Mouse (Mus musculus): Measurements from ENCODE around the gene Mitd1. TPM values are rescaled to one million over a fixed set of nuclear protein-coding genes. Genes with fewer than 3 reads are reported as not detected.

Mitd1 gene
- not detected in 2 replicates for polyA plus RNA-seq (2012; ENCODE audit: insufficient read depth, insufficient read length, low replicate concordance, missing spikeins)

- under 1% methylated on average over 41 of the region's 41 CpGs for WGBS
- TF ChIP-seq POLR2A (IDR thresholded peaks at IDR 0.05; ENCODE audit: insufficient read depth, low read depth, low read length) (peak; percentile 77), CTCF (IDR thresholded peaks at IDR 0.05; ENCODE audit: insufficient read depth, low read depth, low read length) (no peak)
- H3K4me3 ChIP-seq (ENCODE audit: insufficient read depth, low read depth, low read length) = peak within 1 kb of the TSS; percentile 92
- peak within 1 kb of the TSS; percentile 67; the same call in 1 of the 2 replicates for H3K27ac ChIP-seq (ENCODE audit: insufficient read depth, low read depth, low read length)
- no peaks in the 10 kb centered on the region for H3K4me1 ChIP-seq (ENCODE audit: control insufficient read depth, insufficient read depth, low read length)
Measured at GRCm38 (mm10) chr1:37890025-37890652, at the start of gene Mitd1, which contains the start of gene Mrpl30. TSS of gene Mitd1 (minus strand) at chr1:37890411. TSS of gene Mrpl30 (plus strand) at chr1:37890477.

GRCm38 (mm10) chr1:37931806-37932205 is 41.6 kb upstream of the Mitd1 start:
- no peaks in the 10 kb centered on the region for H3K4me1 ChIP-seq (ENCODE audit: control insufficient read depth, insufficient read depth, low read length)
- 18% methylated on average over 3 of the region's 3 CpGs for WGBS
- no peak overlapping the region for H3K27ac ChIP-seq (ENCODE audit: insufficient read depth, low read depth, low read length)
- TF ChIP-seq CTCF (IDR thresholded peaks at IDR 0.05; ENCODE audit: insufficient read depth, low read depth, low read length) = no peak
- TF ChIP-seq POLR2A (IDR thresholded peaks at IDR 0.05; ENCODE audit: insufficient read depth, low read depth, low read length) = no peak
- no peak overlapping the region for H3K4me3 ChIP-seq (ENCODE audit: insufficient read depth, low read depth, low read length)

GRCm38 (mm10) chr1:37925971-37926370 is 35.8 kb upstream of the Mitd1 start:
- TF ChIP-seq CTCF (IDR thresholded peaks at IDR 0.05; ENCODE audit: insufficient read depth, low read depth, low read length) (no peak), POLR2A (IDR thresholded peaks at IDR 0.05; ENCODE audit: insufficient read depth, low read depth, low read length) (no peak)
- Histone ChIP-seq H3K27ac (ENCODE audit: insufficient read depth, low read depth, low read length) (no peak overlapping the region), H3K4me1 (ENCODE audit: control insufficient read depth, insufficient read depth, low read length) (no peaks in the 10 kb centered on the region), H3K4me3 (ENCODE audit: insufficient read depth, low read depth, low read length) (no peak overlapping the region)
- WGBS = 75% methylated on average over 8 of the region's 8 CpGs

- H3K4me1 ChIP-seq (ENCODE audit: control insufficient read depth, insufficient read depth, low read length) = peaks cover 4% of the 10 kb centered on the region
- WGBS = 20% methylated on average over 8 of the region's 8 CpGs
- no peak overlapping the region for H3K4me3 ChIP-seq (ENCODE audit: insufficient read depth, low read depth, low read length)
- TF ChIP-seq CTCF (IDR thresholded peaks at IDR 0.05; ENCODE audit: insufficient read depth, low read depth, low read length) = no peak
- TF ChIP-seq POLR2A (IDR thresholded peaks at IDR 0.05; ENCODE audit: insufficient read depth, low read depth, low read length) = no peak
- H3K27ac ChIP-seq (ENCODE audit: insufficient read depth, low read depth, low read length) = no peak overlapping the region
Measured at GRCm38 (mm10) chr1:37922536-37922935, 32.3 kb upstream of the Mitd1 start.

GRCm38 (mm10) chr1:37918096-37918495 is 27.9 kb upstream of the Mitd1 start:
- 53% methylated on average over 6 of the region's 6 CpGs for WGBS
- peaks cover 6% of the 10 kb centered on the region for H3K4me1 ChIP-seq (ENCODE audit: control insufficient read depth, insufficient read depth, low read length)
- no peak overlapping the region for H3K4me3 ChIP-seq (ENCODE audit: insufficient read depth, low read depth, low read length)
- 0 out of 2 replicates have a peak overlapping the region, but pooled peaks have one; percentile 21 for H3K27ac ChIP-seq (ENCODE audit: insufficient read depth, low read depth, low read length)
- no peak for TF ChIP-seq POLR2A (IDR thresholded peaks at IDR 0.05; ENCODE audit: insufficient read depth, low read depth, low read length)
- TF ChIP-seq CTCF (IDR thresholded peaks at IDR 0.05; ENCODE audit: insufficient read depth, low read depth, low read length) = no peak

- H3K27ac ChIP-seq (ENCODE audit: insufficient read depth, low read depth, low read length) = 0 out of 2 replicates have a peak overlapping the region, but pooled peaks have one; percentile 21
- H3K4me1 ChIP-seq (ENCODE audit: control insufficient read depth, insufficient read depth, low read length) = peaks cover 6% of the 10 kb centered on the region
- 40% methylated on average over 13 of the region's 13 CpGs for WGBS
- H3K4me3 ChIP-seq (ENCODE audit: insufficient read depth, low read depth, low read length) = no peak overlapping the region
- TF ChIP-seq POLR2A (IDR thresholded peaks at IDR 0.05; ENCODE audit: insufficient read depth, low read depth, low read length) = no peak
- no peak for TF ChIP-seq CTCF (IDR thresholded peaks at IDR 0.05; ENCODE audit: insufficient read depth, low read depth, low read length)
Measured at GRCm38 (mm10) chr1:37917666-37918065, 27.5 kb upstream of the Mitd1 start.

- no peak for TF ChIP-seq POLR2A (IDR thresholded peaks at IDR 0.05; ENCODE audit: insufficient read depth, low read depth, low read length)
- no peak for TF ChIP-seq CTCF (IDR thresholded peaks at IDR 0.05; ENCODE audit: insufficient read depth, low read depth, low read length)
- Histone ChIP-seq H3K27ac (ENCODE audit: insufficient read depth, low read depth, low read length) (no peak within 1 kb of the TSS), H3K4me3 (ENCODE audit: insufficient read depth, low read depth, low read length) (no peak within 1 kb of the TSS), H3K4me1 (ENCODE audit: control insufficient read depth, insufficient read depth, low read length) (peaks cover 6% of the 10 kb centered on the region)
- 66% methylated on average over 5 of the region's 5 CpGs for WGBS
Measured at GRCm38 (mm10) chr1:37916393-37916792, 26.2 kb upstream of the Mitd1 start, which contains the start of gene Lyg2. TSS of gene Lyg2 (minus strand) at chr1:37916493.

GRCm38 (mm10) chr1:37912751-37913150 is 22.5 kb upstream of the Mitd1 start:
- 82% methylated on average over 2 of the region's 2 CpGs for WGBS
- TF ChIP-seq POLR2A (IDR thresholded peaks at IDR 0.05; ENCODE audit: insufficient read depth, low read depth, low read length) = no peak
- TF ChIP-seq CTCF (IDR thresholded peaks at IDR 0.05; ENCODE audit: insufficient read depth, low read depth, low read length) = no peak
- no peak overlapping the region for H3K4me3 ChIP-seq (ENCODE audit: insufficient read depth, low read depth, low read length)

GRCm38 (mm10) chr1:37903178-37903577 is 13.0 kb upstream of the Mitd1 start:
- TF ChIP-seq CTCF (IDR thresholded peaks at IDR 0.05; ENCODE audit: insufficient read depth, low read depth, low read length) (0 out of 2 replicates have a peak, but pooled peaks have one; percentile 11), POLR2A (IDR thresholded peaks at IDR 0.05; ENCODE audit: insufficient read depth, low read depth, low read length) (no peak)
- H3K27ac ChIP-seq (ENCODE audit: insufficient read depth, low read depth, low read length) = no peak overlapping the region
- no peak overlapping the region for H3K4me3 ChIP-seq (ENCODE audit: insufficient read depth, low read depth, low read length)
- WGBS = 42% methylated on average over 6 of the region's 6 CpGs
- no peaks in the 10 kb centered on the region for H3K4me1 ChIP-seq (ENCODE audit: control insufficient read depth, insufficient read depth, low read length)

More at GRCm38 (mm10) chr1:37912751-37913150, 22.5 kb upstream of the Mitd1 start:
- H3K27ac ChIP-seq (ENCODE audit: insufficient read depth, low read depth, low read length) = no peak overlapping the region
- H3K4me1 ChIP-seq (ENCODE audit: control insufficient read depth, insufficient read depth, low read length) = peaks cover 3% of the 10 kb centered on the region
